Mouse (Mus musculus) bone marrow, adult 2 months (tissue): Measurements from ENCODE around the gene Asb16.

ENCODE experiments used
- CTCF ChIP-seq: fragments of 200-500 bp; IDR thresholded peaks from 2 replicates; pipeline ENCODE4 v1.5.1; 2011; ENCODE audit warnings: low read length, control low read depth; ENCODE audit not compliant: control insufficient read depth, insufficient read depth
- POLR2A ChIP-seq: fragments of 200-500 bp; IDR thresholded peaks from 2 replicates; pipeline ENCODE4 v1.6.1; 2011; ENCODE audit warnings: low read depth, mild to moderate bottlenecking, control low read depth, low read length, borderline replicate concordance; ENCODE audit not compliant: control insufficient read depth

DNA sequence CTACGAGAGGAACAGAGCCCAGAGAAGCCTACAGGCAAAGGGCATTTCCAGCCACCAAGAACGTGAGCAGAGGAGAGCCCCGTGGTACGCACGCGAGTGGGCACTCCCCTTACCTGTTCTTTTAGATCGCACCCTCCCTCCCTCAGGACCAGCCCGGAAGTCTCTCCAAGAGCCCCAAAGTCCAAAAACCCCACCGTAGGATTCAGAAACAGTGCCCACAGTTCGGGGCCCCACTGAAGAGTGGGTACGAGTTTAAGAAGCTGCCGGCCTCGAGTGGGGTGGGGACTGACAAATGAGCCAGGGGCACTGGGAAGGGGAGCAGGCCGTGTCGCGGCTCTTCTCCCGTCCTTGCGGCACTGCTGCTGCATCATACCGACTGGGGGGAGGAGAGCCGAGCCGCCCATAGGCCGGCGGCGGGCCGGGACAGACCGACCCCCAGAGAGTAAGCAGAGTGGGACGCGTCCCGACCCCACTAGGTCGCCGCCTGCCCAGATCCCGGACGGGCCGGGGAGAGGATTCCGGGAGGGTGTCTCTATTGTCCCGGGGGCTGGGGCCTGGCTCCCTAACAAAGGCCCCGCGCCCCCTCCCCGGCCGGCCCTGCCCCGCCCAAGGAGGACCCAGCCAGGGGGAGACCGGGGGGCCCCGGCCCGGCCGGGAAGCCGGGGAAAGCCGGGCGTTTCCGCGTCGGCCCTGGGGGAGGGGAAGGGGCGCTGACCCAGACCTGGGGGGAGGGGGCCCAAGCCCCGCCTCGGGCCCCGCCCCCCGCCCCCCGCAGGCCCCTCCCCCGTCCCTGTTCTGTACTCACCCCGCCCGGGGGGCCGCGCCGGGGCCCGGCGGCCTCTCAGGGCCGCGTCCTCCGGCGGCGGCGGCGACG lies 27.3 kb downstream of the Asb16 start:
- TF ChIP-seq POLR2A, result no peak
- TF ChIP-seq CTCF, result no peak
